Mouse (Mus musculus) olfactory bulb, adult 2 months (tissue): ENCODE measurements at regions not wholly inside any gene's neighbourhood (a gene's known extent, or its start where the extent isn't known, plus 50 kb on each side); places are given as distances from the start of the nearest gene placed in this dataset.

Experiments
- H3K27ac ChIP-seq: fragments of 200-500 bp; 2 replicates; pipeline ENCODE4 v1.5.1; 2012; ENCODE audit warnings: low read depth, low read length; ENCODE audit not compliant: insufficient read depth
- H3K4me1 ChIP-seq: fragments of 200-500 bp; 2 replicates; pipeline ENCODE4 v1.6.1; 2012; ENCODE audit warnings: low read length; ENCODE audit not compliant: control insufficient read depth, insufficient read depth
- H3K4me3 ChIP-seq: fragments of 200-500 bp; 2 replicates; pipeline ENCODE4 v1.5.1; 2012; ENCODE audit warnings: mild to moderate bottlenecking, low read depth, low read length, moderate library complexity; ENCODE audit not compliant: insufficient read depth
- CTCF ChIP-seq: fragments of 200-500 bp; IDR thresholded peaks from 2 replicates; pipeline ENCODE4 v1.5.1; 2012; ENCODE audit warnings: low read depth, mild to moderate bottlenecking, low read length, moderate library complexity; ENCODE audit not compliant: insufficient read depth
- POLR2A ChIP-seq: fragments of 200-500 bp; IDR thresholded peaks from 2 replicates; pipeline ENCODE4 v1.6.1; 2012; ENCODE audit warnings: mild to moderate bottlenecking, low read depth, low read length, moderate library complexity; ENCODE audit not compliant: insufficient read depth
- WGBS: fragments of 180-500 bp; shearing (Covaris S2); methylation state at CpG from one replicate; pipeline ENCODE4 v1.1.7; 2018; 5-methylcytosine and 5-hydroxymethylcytosine counted together

- no peak overlapping the region for H3K27ac ChIP-seq
- H3K4me3 ChIP-seq, result no peak overlapping the region
- peaks cover 17% of the 10 kb centered on the region for H3K4me1 ChIP-seq
- 95% methylated on average over 2 of the region's 2 CpGs for WGBS
- TF ChIP-seq CTCF, result no peak
- no peak for TF ChIP-seq POLR2A
These were observed 184.0 kb upstream of the Bcl6 start for GRCm38 (mm10) chr16:24172653-24173052.

- H3K4me3 ChIP-seq, result no peak overlapping the region
- H3K27ac ChIP-seq, result no peak overlapping the region
- TF ChIP-seq POLR2A (no peak), CTCF (no peak)
- peaks cover 14% of the 10 kb centered on the region for H3K4me1 ChIP-seq
- WGBS, result 90% methylated on average over 5 of the region's 5 CpGs
These were observed 183.4 kb upstream of the Bcl6 start for GRCm38 (mm10) chr16:24172065-24172464.

- 92% methylated on average over 4 of the region's 4 CpGs for WGBS
- H3K27ac ChIP-seq, result no peak overlapping the region
- peaks cover 11% of the 10 kb centered on the region for H3K4me1 ChIP-seq
- TF ChIP-seq CTCF, result no peak
- no peak for TF ChIP-seq POLR2A
- H3K4me3 ChIP-seq, result no peak overlapping the region
These were observed 182.5 kb upstream of the Bcl6 start for GRCm38 (mm10) chr16:24171161-24171560.

GRCm38 (mm10) chr16:24166496-24166895 lies 177.8 kb upstream of the Bcl6 start:
- Histone ChIP-seq H3K4me3 (no peak overlapping the region), H3K4me1 (0 out of 2 replicates have a peak, but pooled peaks cover 2% of the 10 kb centered on the region), H3K27ac (no peak overlapping the region)
- no peak for TF ChIP-seq CTCF
- TF ChIP-seq POLR2A, result no peak

- no peak for TF ChIP-seq CTCF
- TF ChIP-seq POLR2A, result no peak
- WGBS, result 76% methylated on average over 11 of the region's 11 CpGs
- no peak overlapping the region for H3K4me3 ChIP-seq
- 0 out of 2 replicates have a peak, but pooled peaks cover 2% of the 10 kb centered on the region for H3K4me1 ChIP-seq
- no peak overlapping the region for H3K27ac ChIP-seq
These were observed 176.9 kb upstream of the Bcl6 start for GRCm38 (mm10) chr16:24165461-24166081.

- 85% methylated on average over 5 of the region's 5 CpGs for WGBS
- 0 out of 2 replicates have a peak, but pooled peaks cover 2% of the 10 kb centered on the region for H3K4me1 ChIP-seq
- H3K27ac ChIP-seq, result no peak overlapping the region
- H3K4me3 ChIP-seq, result no peak overlapping the region
- TF ChIP-seq CTCF (no peak), POLR2A (no peak)
These were observed 172.1 kb upstream of the Bcl6 start for GRCm38 (mm10) chr16:24160705-24161285.

- WGBS, result 89% methylated on average over 2 of the region's 2 CpGs
- H3K4me3 ChIP-seq, result no peak overlapping the region
These were observed 170.7 kb upstream of the Bcl6 start for GRCm38 (mm10) chr16:24159336-24159735.

GRCm38 (mm10) chr16:24157753-24158152 lies 169.1 kb upstream of the Bcl6 start:
- Histone ChIP-seq H3K4me3 (no peak overlapping the region), H3K4me1 (no peaks in the 10 kb centered on the region), H3K27ac (no peak overlapping the region)
- WGBS, result 100% methylated on average over 2 of the region's 2 CpGs
- TF ChIP-seq CTCF (no peak), POLR2A (no peak)

More at GRCm38 (mm10) chr16:24159336-24159735, 170.7 kb upstream of the Bcl6 start:
- Histone ChIP-seq H3K4me1 (no peaks in the 10 kb centered on the region), H3K27ac (no peak overlapping the region)
- TF ChIP-seq POLR2A, result no peak
- TF ChIP-seq CTCF, result no peak

- no peaks in the 10 kb centered on the region for H3K4me1 ChIP-seq
- no peak overlapping the region for H3K27ac ChIP-seq
These were observed 168.2 kb upstream of the Bcl6 start for GRCm38 (mm10) chr16:24156729-24157430.

More at GRCm38 (mm10) chr16:24156729-24157430, 168.2 kb upstream of the Bcl6 start:
- TF ChIP-seq POLR2A (no peak), CTCF (no peak)
- H3K4me3 ChIP-seq, result no peak overlapping the region
- WGBS, result 58% methylated on average over 6 of the region's 6 CpGs
